Mouse (Mus musculus): ENCODE results near the gene F11r.
"Not testable (repeated sequence)": the region's sequence is repeated elsewhere in the genome, so short reads cannot be mapped to it uniquely, and the experiment has no call there.

The F11r gene

DNA sequence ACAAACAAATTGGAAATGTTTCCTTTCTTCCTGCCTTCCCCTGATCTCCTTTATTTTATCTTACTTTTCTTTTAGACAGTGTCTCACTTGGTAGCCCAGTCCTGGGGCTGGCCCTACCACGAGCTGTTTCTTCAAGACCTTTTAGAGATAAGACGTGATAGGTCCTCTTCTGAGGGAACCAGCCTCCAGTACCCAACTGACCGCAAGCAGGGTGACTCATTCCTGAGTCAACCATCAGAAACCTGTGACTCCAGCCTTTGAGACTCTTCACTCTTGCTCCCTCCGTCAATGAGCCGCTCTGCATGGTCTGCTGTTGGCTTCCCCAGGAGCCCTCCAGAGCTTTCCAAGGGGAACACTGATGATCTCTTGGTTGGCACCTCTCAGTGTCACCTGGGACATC, 33.6 kb downstream of the F11r start:
- DNase-seq (ENCODE audit: low spot score), result no peak

- no peak for DNase-seq (ENCODE audit: low spot score)
These were observed 34.1 kb downstream of the F11r start for GRCm38 (mm10) chr1:171471452-171471851.

DNA sequence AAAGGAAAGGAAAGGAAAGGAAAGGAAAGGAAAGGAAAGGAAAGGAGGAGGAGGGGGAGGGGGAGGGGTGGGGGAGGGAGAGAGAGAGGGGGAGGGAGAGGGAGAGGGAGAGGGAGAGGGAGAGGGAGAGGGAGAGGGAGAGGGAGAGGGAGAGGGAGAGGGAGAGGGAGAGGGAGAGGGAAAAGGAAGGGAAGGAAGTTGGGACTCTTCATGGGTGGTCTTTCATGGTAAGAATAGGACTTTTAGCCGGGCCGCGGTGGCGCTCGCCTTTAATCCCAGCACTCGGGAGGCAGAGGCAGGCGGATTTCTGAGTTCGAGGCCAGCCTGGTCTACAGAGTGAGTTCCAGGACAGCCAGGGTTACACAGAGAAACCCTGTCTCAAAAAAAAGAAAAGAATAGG, 34.6 kb downstream of the F11r start:
- not testable (repeated sequence) for DNase-seq (ENCODE audit: low spot score)

- no peak for DNase-seq (ENCODE audit: low spot score)
These were observed 36.2 kb downstream of the F11r start for GRCm38 (mm10) chr1:171473506-171473905.

- no peak for DNase-seq (ENCODE audit: low spot score)
These were observed 36.7 kb downstream of the F11r start for GRCm38 (mm10) chr1:171473920-171474640.

GRCm38 (mm10) chr1:171477123-171477522, 39.8 kb downstream of the F11r start:
- no peak for DNase-seq (ENCODE audit: low spot score)

- no peak for DNase-seq (ENCODE audit: low spot score)
These were observed 40.6 kb downstream of the F11r start for GRCm38 (mm10) chr1:171477758-171478545.

DNA sequence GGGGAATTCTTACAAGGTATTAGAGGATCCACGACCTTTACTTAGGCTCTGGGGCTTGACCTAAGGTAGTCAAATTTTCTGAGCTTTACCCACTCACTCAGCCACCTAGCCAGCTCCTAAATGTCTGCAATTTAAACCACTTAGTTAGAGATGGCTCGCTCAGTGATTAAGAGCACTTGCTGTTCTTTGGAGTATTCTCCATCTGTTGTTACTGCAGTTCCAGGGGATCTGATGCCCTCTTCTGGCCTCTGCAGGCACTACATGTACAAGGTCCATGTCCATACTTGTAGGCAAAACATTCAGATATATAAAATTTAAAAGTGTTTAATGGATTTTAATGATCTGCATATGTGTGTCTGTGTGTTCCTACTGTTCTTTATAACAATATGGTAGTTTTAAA, 41.6 kb downstream of the F11r start:
- peak; percentile 29 for DNase-seq (ENCODE audit: low spot score)

GRCm38 (mm10) chr1:171494241-171494640, 56.9 kb downstream of the F11r start:
- DNase-seq (ENCODE audit: low spot score), result no peak

GRCm38 (mm10) chr1:171495371-171495770, 58.0 kb downstream of the F11r start:
- no peak for DNase-seq (ENCODE audit: low spot score)

DNA sequence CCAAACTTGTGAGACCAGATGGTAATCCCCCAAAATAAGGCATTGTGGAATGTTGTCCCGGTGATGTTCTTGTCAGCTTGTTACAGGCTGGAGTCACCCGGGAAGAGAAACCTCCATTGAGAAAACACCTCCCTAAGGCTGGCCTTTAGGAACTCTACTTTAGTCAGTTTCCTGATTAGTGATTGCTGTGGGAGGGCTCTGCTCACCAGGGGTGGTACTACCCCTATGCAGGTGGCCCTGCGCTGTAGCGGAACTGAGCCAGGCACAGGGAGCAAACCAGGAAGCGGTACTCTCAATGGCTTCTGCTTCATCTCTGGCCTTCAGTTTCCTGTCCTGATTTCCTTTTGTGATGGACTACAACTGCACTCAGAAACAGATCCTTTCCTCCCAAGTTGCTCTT, 62.5 kb downstream of the F11r start:
- DNase-seq (ENCODE audit: low spot score), result no peak

GRCm38 (mm10) chr1:171501016-171501610, 63.8 kb downstream of the F11r start:
- no peak for DNase-seq (ENCODE audit: low spot score)

GRCm38 (mm10) chr1:171501636-171502080, 64.3 kb downstream of the F11r start:
- no peak for DNase-seq (ENCODE audit: low spot score)

GRCm38 (mm10) chr1:171502388-171503249, 65.3 kb downstream of the F11r start:
- DNase-seq (ENCODE audit: low spot score), result no peak

DNA sequence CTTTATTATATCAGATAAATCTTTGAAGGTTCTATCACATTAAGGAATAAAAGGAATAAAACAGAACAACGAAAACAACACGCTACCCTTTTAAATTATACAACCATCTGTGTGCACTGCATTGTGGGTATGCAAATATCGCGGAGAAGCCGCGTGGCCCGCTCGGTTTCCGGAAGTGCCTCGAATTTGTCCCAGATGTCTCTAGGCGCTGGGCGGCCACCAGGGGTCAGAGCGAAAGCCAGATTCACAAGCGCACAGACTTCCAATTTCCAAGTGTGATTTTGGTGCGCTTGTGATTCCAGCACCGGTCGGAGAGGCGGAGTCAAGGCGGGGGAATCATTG, 65.9 kb downstream of the F11r start, which contains the start of gene Alyref2:
Alyref2 (plus strand) TSS at position 229 of the 342 bp plus-strand sequence.
- peak; percentile 79 for DNase-seq (ENCODE audit: low spot score)

DNA sequence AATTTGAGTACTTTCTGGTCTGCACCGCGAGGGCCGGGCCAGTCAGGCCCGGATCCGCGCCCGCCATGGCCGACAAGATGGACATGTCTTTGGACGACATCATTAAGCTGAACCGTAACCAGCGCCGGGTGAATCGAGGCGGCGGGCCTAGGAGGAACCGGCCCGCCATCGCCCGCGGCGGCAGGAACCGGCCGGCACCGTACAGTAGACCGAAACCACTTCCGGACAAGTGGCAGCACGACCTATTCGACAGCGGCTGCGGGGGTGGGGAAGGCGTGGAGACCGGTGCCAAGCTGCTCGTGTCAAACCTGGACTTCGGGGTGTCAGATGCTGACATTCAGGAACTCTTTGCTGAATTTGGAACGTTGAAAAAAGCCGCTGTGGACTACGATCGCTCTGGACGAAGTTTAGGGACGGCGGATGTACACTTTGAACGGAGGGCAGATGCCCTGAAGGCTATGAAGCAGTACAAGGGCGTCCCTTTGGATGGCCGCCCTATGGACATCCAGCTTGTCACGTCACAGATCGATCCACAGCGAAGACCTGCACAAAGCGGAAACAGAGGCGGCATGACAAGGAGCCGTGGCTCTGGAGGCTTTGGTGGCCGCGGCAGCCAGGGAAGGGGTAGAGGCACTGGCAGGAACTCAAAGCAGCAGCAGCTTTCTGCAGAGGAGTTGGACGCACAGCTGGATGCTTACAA, 66.4 kb downstream of the F11r start:
- peak; percentile 43 for DNase-seq (ENCODE audit: low spot score)

- no peak for DNase-seq (ENCODE audit: low spot score)
These were observed 67.3 kb downstream of the F11r start for GRCm38 (mm10) chr1:171504586-171504985.

DNA sequence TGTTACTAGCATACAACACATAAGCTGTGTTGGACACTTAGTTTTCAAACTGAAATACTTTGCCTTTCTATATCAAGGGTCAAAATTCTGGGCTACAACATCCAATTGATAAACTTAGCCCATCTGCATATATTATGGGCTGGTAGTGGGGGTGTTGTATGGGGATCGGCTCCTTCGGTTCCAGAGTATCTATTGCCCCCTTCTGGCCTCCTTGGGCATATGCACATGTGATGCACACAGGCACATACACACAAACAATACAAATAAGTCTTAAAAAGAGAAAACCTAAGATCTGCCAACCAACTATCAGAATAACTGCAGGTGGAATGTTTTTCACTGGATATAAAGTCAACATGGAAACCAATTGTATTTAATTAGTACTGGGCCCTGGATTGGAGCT, 75.9 kb downstream of the F11r start:
- DNase-seq (ENCODE audit: low spot score), result no peak

GRCm38 (mm10) chr1:171513760-171514159, 76.4 kb downstream of the F11r start:
- no peak for DNase-seq (ENCODE audit: low spot score)

All from spleen, adult 12 weeks (tissue).